Mouse (Mus musculus) megakaryocyte progenitor cell, adult 5-6 weeks (primary cell): Measurements from ENCODE around the gene Mybph. TPM values are rescaled to one million over a fixed set of nuclear protein-coding genes. Genes with fewer than 3 reads are reported as not detected.

Experiments
- total RNA-seq, 2 experiments: library from RNA; stranded (forward) in 1 of 2; stranded (reverse) in 1 of 2; fragments of 157-497, 149-512 nt in 1 of 2; fragments of 200-1000 nt in 1 of 2; gene quantifications; 2 replicates each; pipeline versions ENCODE4 v1.2.3 to v1.2.4; 2015 to 2017

Gene Mybph
- total RNA-seq, 2 experiments from 2014 or later = 0.17 TPM; not detected in 1

Other genes starting within 250 kb of the Mybph start
- not detected in 2 replicates for gene Fmod, start 156.2 kb upstream of the Mybph start, total RNA-seq (2015)
- gene Fmod, start 156.2 kb upstream of the Mybph start, total RNA-seq (2017) = not detected in 2 replicates
- gene Btg2, start 114.3 kb upstream of the Mybph start, total RNA-seq (2015) = 14.2 and 22.2 TPM in 2 replicates
- 38.7 and 47.8 TPM in 2 replicates for gene Btg2, start 114.3 kb upstream of the Mybph start, total RNA-seq (2017)
- gene Chit1, start 82.2 kb upstream of the Mybph start, total RNA-seq (2015) = 1.3 and 2.3 TPM in 2 replicates
- gene Chit1, start 82.2 kb upstream of the Mybph start, total RNA-seq (2017) = 0.74 and 1.8 TPM in 2 replicates
- gene Chil1, start 11.3 kb upstream of the Mybph start, total RNA-seq (2015) = 9.3 and 21.2 TPM in 2 replicates
- 8.9 and 16.2 TPM in 2 replicates for gene Chil1, start 11.3 kb upstream of the Mybph start, total RNA-seq (2017)
- gene Adora1, start 42.0 kb downstream of the Mybph start, total RNA-seq (2015) = not detected in 2 replicates
- not detected in 2 replicates for gene Adora1, start 42.0 kb downstream of the Mybph start, total RNA-seq (2017)
- gene Myog, start 96.5 kb downstream of the Mybph start, total RNA-seq (2015) = not detected in 2 replicates
- not detected in 2 replicates for gene Myog, start 96.5 kb downstream of the Mybph start, total RNA-seq (2017)
- 3.1 and 6.1 TPM in 2 replicates for gene Ppfia4, start 139.5 kb downstream of the Mybph start, total RNA-seq (2015)
- gene Ppfia4, start 139.5 kb downstream of the Mybph start, total RNA-seq (2017) = 5.3 and 6.5 TPM in 2 replicates
- 42.1 and 45.9 TPM in 2 replicates for gene Tmem183a, start 168.5 kb downstream of the Mybph start, total RNA-seq (2015)
- gene Tmem183a, start 168.5 kb downstream of the Mybph start, total RNA-seq (2017) = 43.3 and 71.6 TPM in 2 replicates
- not detected in 2 replicates for gene 4933406M09Rik, start 192.5 kb downstream of the Mybph start, total RNA-seq (2015)
- gene 4933406M09Rik, start 192.5 kb downstream of the Mybph start, total RNA-seq (2017) = not detected in 2 replicates
- gene Cyb5r1, start 212.1 kb downstream of the Mybph start, total RNA-seq (2015) = 45.6 and 45.9 TPM in 2 replicates
- gene Cyb5r1, start 212.1 kb downstream of the Mybph start, total RNA-seq (2017) = 22.2 and 25.3 TPM in 2 replicates
- gene Adipor1, start 221.9 kb downstream of the Mybph start, total RNA-seq (2015) = 63.0 and 63.2 TPM in 2 replicates
- 43.2 and 44.2 TPM in 2 replicates for gene Adipor1, start 221.9 kb downstream of the Mybph start, total RNA-seq (2017)